Mouse (Mus musculus): ENCODE data around the gene Trim58.

DNA sequence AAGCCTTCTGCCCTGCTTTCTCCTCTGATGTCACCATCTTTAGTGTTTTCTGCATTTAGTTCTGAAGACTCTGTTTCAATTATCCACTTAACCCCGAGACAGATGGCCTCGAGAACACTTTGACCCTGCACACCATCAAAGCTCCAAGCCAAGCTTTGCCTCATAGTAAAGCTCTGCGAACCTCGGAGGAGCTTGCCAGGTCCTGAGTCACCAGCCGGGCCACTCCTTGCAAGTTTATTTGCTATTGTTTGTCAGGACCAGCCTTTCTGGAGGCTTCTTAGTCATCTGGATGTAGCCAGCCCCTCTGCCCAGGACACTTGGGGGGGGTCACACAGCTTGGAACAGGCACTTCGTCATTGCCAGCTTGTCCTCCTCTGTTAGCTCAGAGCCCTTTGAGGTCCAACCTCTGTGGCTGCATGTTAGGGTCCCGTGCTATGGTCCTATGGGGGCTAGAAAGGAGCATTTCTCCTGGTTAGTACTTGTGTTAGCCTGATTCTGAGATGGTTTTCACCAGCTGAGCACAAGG lies 2.0 kb upstream of the Trim58 start:
- TF ChIP-seq CTCF (IDR thresholded peaks at IDR 0.05; ENCODE audit: insufficient read depth, low read depth, low read length) = no peak
- TF ChIP-seq POLR2A (IDR thresholded peaks at IDR 0.05; ENCODE audit: insufficient read depth, low read depth, low read length) = no peak

All from olfactory bulb, adult 2 months (tissue).